Comparison of ENCODE assay signal across 17 mouse cellular contexts in the genomic region with DNA sequence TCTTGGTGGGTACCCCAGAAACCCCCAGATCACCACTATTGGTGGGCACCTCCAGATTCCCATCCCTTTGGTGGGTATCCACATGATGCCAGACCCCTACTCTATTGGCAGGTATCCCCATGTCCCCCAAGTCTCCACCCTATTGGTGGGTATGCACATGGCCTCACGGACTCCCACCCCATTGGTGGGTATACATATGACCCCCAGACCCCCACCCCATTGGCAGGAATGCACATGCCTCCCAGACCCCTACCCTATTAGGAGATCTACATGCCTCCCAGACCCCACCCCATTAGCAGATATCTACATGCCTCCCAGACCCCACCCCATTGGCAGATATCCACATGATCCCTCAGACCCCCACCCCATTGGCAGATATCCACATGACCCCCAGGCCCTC. TPM values are rescaled to one million over a fixed set of nuclear protein-coding genes. Genes with fewer than 3 reads are reported as not detected.
DNase-seq lines count a peak whose midpoint lies in the region; ATAC-seq and TF ChIP-seq lines count a peak whose summit lies in the region.
"Had no signal": no experiment of that assay in that cellular context is flagged by ENCODE, and none has a peak within 500 bp of the region (broad histone marks: within the 10 kb centered on the region; RNA-seq: fewer than 3 reads in every experiment).

No protein-coding gene starts in this region.

- no peak overlapping the region for H3K4me3 ChIP-seq in embryonic facial prominence, embryonic 15.5 days (replicated peaks)
- no peak overlapping the region for H3K4me3 ChIP-seq in embryonic facial prominence, embryonic 10.5 days
- H3K4me3 ChIP-seq in heart, embryonic 13.5 days = no peak overlapping the region
- H3K4me3 ChIP-seq in heart, adult 2 months = no peak overlapping the region
- H3K4me3 ChIP-seq in limb, embryonic 11.5 days (ENCODE audit: low read depth, low read length) = no peak overlapping the region
- H3K4me3 ChIP-seq in limb, embryonic 10.5 days = no peak overlapping the region
- H3K4me3 ChIP-seq in limb, embryonic 15.5 days = no peak overlapping the region
- H3K4me3 ChIP-seq: liver, embryonic 13.5 days; lung, embryonic 15.5 days; neural tube, embryonic 13.5 days had no signal

- intact Hi-C loops in heart, adult 2 months (cut with DNase I) = no loop called here

- H3K9ac ChIP-seq in embryonic facial prominence, embryonic 15.5 days = no peak overlapping the region
- no peak overlapping the region for H3K9ac ChIP-seq in heart, embryonic 13.5 days
- H3K9ac ChIP-seq in heart, adult 2 months (ENCODE audit: low read depth, low read length) = no peak overlapping the region
- no peak overlapping the region for H3K9ac ChIP-seq in limb, embryonic 11.5 days (ENCODE audit: low read length)
- H3K9ac ChIP-seq in limb, embryonic 15.5 days = no peak overlapping the region
- H3K9ac ChIP-seq: liver, embryonic 13.5 days; lung, embryonic 15.5 days; neural tube, embryonic 13.5 days had no signal

- WGBS in embryonic facial prominence, embryonic 15.5 days = 96% methylated on average over 1 of the region's 1 CpGs
- WGBS in embryonic facial prominence, embryonic 10.5 days = 88% methylated on average over 1 of the region's 1 CpGs
- 100% methylated on average over 1 of the region's 1 CpGs for WGBS in heart, embryonic 13.5 days
- WGBS in heart, adult 2 months = 92% methylated on average over 1 of the region's 1 CpGs
- WGBS in limb, embryonic 11.5 days = 100% methylated on average over 1 of the region's 1 CpGs
- 92% methylated on average over 1 of the region's 1 CpGs for WGBS in limb, embryonic 10.5 days
- 94% methylated on average over 1 of the region's 1 CpGs for WGBS in limb, embryonic 15.5 days

- TF ChIP-seq EP300 in heart, adult 2 months (IDR thresholded peaks at IDR 0.05; ENCODE audit: insufficient read depth, low read depth, low read length) = no peak

- no peak overlapping the region for H3K4me2 ChIP-seq in embryonic facial prominence, embryonic 15.5 days (replicated peaks)
- H3K4me2 ChIP-seq in heart, embryonic 13.5 days = no peak overlapping the region
- no peak overlapping the region for H3K4me2 ChIP-seq in limb, embryonic 11.5 days (ENCODE audit: low read depth, severe bottlenecking)
- H3K4me2 ChIP-seq in limb, embryonic 15.5 days = no peak overlapping the region
- H3K4me2 ChIP-seq: liver, embryonic 13.5 days; lung, embryonic 15.5 days; neural tube, embryonic 13.5 days had no signal

- no peak for TF ChIP-seq POLR2A in heart, adult 2 months (IDR thresholded peaks at IDR 0.05; ENCODE audit: insufficient read depth, low read depth, low read length)

- H3K9me3 ChIP-seq in embryonic facial prominence, embryonic 15.5 days (replicated peaks) = no peaks in the 10 kb centered on the region
- no peaks in the 10 kb centered on the region for H3K9me3 ChIP-seq in embryonic facial prominence, embryonic 10.5 days
- no peaks in the 10 kb centered on the region for H3K9me3 ChIP-seq in heart, embryonic 13.5 days
- H3K9me3 ChIP-seq in limb, embryonic 11.5 days (ENCODE audit: control insufficient read depth, low read length) = no peaks in the 10 kb centered on the region
- no peaks in the 10 kb centered on the region for H3K9me3 ChIP-seq in limb, embryonic 10.5 days (replicated peaks)
- no peaks in the 10 kb centered on the region for H3K9me3 ChIP-seq in limb, embryonic 15.5 days
- H3K9me3 ChIP-seq: liver, embryonic 13.5 days; lung, embryonic 15.5 days; neural tube, embryonic 13.5 days had no signal

- peak; percentile 27; the same call in 1 of the 2 replicates for ATAC-seq in embryonic facial prominence, embryonic 15.5 days (ENCODE audit: insufficient number of reproducible peaks, low FRiP score, low TSS enrichment, low read depth)
- 0 out of 2 replicates have a peak, but pooled peaks have one; percentile 7 for ATAC-seq in heart, embryonic 13.5 days (ENCODE audit: extremely low read depth, insufficient number of reproducible peaks, low FRiP score, low TSS enrichment)
- 0 out of 2 replicates have a peak, but pooled peaks have one; percentile 7 for ATAC-seq in limb, embryonic 11.5 days (ENCODE audit: insufficient number of reproducible peaks, low FRiP score, low TSS enrichment, low read depth)
- 0 out of 2 replicates have a peak, but pooled peaks have one; percentile 15 for ATAC-seq in limb, embryonic 15.5 days (ENCODE audit: insufficient number of reproducible peaks, low FRiP score, low TSS enrichment, low read depth)

- TF ChIP-seq CTCF in heart, adult 2 months (IDR thresholded peaks at IDR 0.05) = no peak

- H3K27me3 ChIP-seq in embryonic facial prominence, embryonic 15.5 days = no peaks in the 10 kb centered on the region
- no peaks in the 10 kb centered on the region for H3K27me3 ChIP-seq in embryonic facial prominence, embryonic 10.5 days (replicated peaks; ENCODE audit: low read depth, poor library complexity, severe bottlenecking)
- no peaks in the 10 kb centered on the region for H3K27me3 ChIP-seq in heart, embryonic 13.5 days (replicated peaks)
- no peaks in the 10 kb centered on the region for H3K27me3 ChIP-seq in heart, adult 2 months (ENCODE audit: control insufficient read depth, insufficient read depth, low read length)
- no peaks in the 10 kb centered on the region for H3K27me3 ChIP-seq in limb, embryonic 11.5 days (ENCODE audit: control insufficient read depth, insufficient read depth, low read length)
- H3K27me3 ChIP-seq in limb, embryonic 10.5 days (ENCODE audit: low read depth, poor library complexity, severe bottlenecking) = no peaks in the 10 kb centered on the region
- H3K27me3 ChIP-seq in limb, embryonic 15.5 days = no peaks in the 10 kb centered on the region
- H3K27me3 ChIP-seq: liver, embryonic 13.5 days; lung, embryonic 15.5 days; neural tube, embryonic 13.5 days had no signal

- H3K27ac ChIP-seq in embryonic facial prominence, embryonic 15.5 days (replicated peaks) = no peak overlapping the region
- no peak overlapping the region for H3K27ac ChIP-seq in embryonic facial prominence, embryonic 10.5 days (replicated peaks)
- H3K27ac ChIP-seq in heart, embryonic 13.5 days (replicated peaks) = no peak overlapping the region
- no peak overlapping the region for H3K27ac ChIP-seq in heart, adult 2 months
- no peak overlapping the region for H3K27ac ChIP-seq in limb, embryonic 11.5 days (replicated peaks; ENCODE audit: low read depth, low read length)
- no peak overlapping the region for H3K27ac ChIP-seq in limb, embryonic 10.5 days
- no peak overlapping the region for H3K27ac ChIP-seq in limb, embryonic 15.5 days
- H3K27ac ChIP-seq: liver, embryonic 13.5 days; lung, embryonic 15.5 days; macrophage; neural tube, embryonic 13.5 days had no signal

- DNase-seq in embryonic facial prominence, embryonic 10.5 days (ENCODE audit: low spot score) = no peak
- DNase-seq in heart, adult 2 months = no peak
- no peak for DNase-seq in limb, embryonic 11.5 days (ENCODE audit: low spot score)
- DNase-seq in limb, embryonic 10.5 days (ENCODE audit: low spot score) = no peak
- DNase-seq in ovary, postnatal 10 days (ENCODE audit: low spot score) = no peak
- DNase-seq: cerebellum, adult 8-10 months; gastrocnemius, adult 2 months; kidney, adult 9 months; liver, embryonic 13.5 days; right cerebral cortex, postnatal 25 days; thymus, postnatal 14 days had no signal

- peaks cover 97% of the 10 kb centered on the region for H3K4me1 ChIP-seq in embryonic facial prominence, embryonic 15.5 days
- peaks cover 78% of the 10 kb centered on the region for H3K4me1 ChIP-seq in embryonic facial prominence, embryonic 10.5 days
- peaks cover 100% of the 10 kb centered on the region for H3K4me1 ChIP-seq in heart, embryonic 13.5 days
- peaks cover 42% of the 10 kb centered on the region for H3K4me1 ChIP-seq in heart, adult 2 months (ENCODE audit: control insufficient read depth, insufficient read depth, low read length)
- H3K4me1 ChIP-seq in limb, embryonic 11.5 days (ENCODE audit: control insufficient read depth, insufficient read depth, low read length) = peaks cover 16% of the 10 kb centered on the region
- H3K4me1 ChIP-seq in limb, embryonic 10.5 days = peaks cover 68% of the 10 kb centered on the region
- H3K4me1 ChIP-seq in limb, embryonic 15.5 days = peaks cover 87% of the 10 kb centered on the region

- peaks cover 17% of the 10 kb centered on the region for H3K79me2 ChIP-seq in heart, adult 2 months (replicated peaks; ENCODE audit: control insufficient read depth, insufficient read depth, low read length)

- peaks cover 16% of the 10 kb centered on the region for H3K36me3 ChIP-seq in embryonic facial prominence, embryonic 15.5 days
- peaks cover 97% of the 10 kb centered on the region for H3K36me3 ChIP-seq in embryonic facial prominence, embryonic 10.5 days (replicated peaks)
- peaks cover 58% of the 10 kb centered on the region for H3K36me3 ChIP-seq in heart, embryonic 13.5 days
- peaks cover 70% of the 10 kb centered on the region for H3K36me3 ChIP-seq in heart, adult 2 months (ENCODE audit: control insufficient read depth, insufficient read depth, low read length)
- peaks cover 4% of the 10 kb centered on the region for H3K36me3 ChIP-seq in limb, embryonic 11.5 days (ENCODE audit: control insufficient read depth, insufficient read depth, low read length)
- peaks cover 99% of the 10 kb centered on the region for H3K36me3 ChIP-seq in limb, embryonic 10.5 days
- peaks cover 44% of the 10 kb centered on the region for H3K36me3 ChIP-seq in limb, embryonic 15.5 days

RNA-seq across cellular contexts. Expression of a gene that starts 6.8 kb away (rescaled TPM):
- polyA plus RNA-seq in embryonic facial prominence, embryonic 15.5 days (2015; fragmentation: Nextera tagmentation; extraction: Ambion mirVana) = 26.0 and 38.6 TPM in 2 replicates
- polyA plus RNA-seq in embryonic facial prominence, embryonic 10.5 days (2016; fragmentation: Nextera tagmentation; extraction: Ambion mirVana) = 11.9 and 14.6 TPM in 2 replicates
- polyA plus RNA-seq in heart, embryonic 13.5 days (2015; fragmentation: Nextera tagmentation; extraction: Ambion mirVana) = 16.0 and 26.6 TPM in 2 replicates
- total RNA-seq in heart, adult 2 months (2021) = 1 to 10 TPM; 1.6 to 1.8 TPM
- polyA plus RNA-seq in heart, adult 2 months (2012; rRNA removed) = 0.12 TPM in 1 of 2 replicates, not detected in the other
- polyA plus RNA-seq in limb, embryonic 11.5 days (2014; fragmentation: Nextera tagmentation; extraction: Ambion mirVana) = 8.6 and 13.0 TPM in 2 replicates
- 14.9 and 15.2 TPM in 2 replicates for polyA plus RNA-seq in limb, embryonic 10.5 days (2016; fragmentation: Nextera tagmentation; extraction: Ambion mirVana)
- 28.5 and 42.0 TPM in 2 replicates for polyA plus RNA-seq in limb, embryonic 15.5 days (2015; fragmentation: Nextera tagmentation; extraction: Ambion mirVana)

RNA-seq across cellular contexts. Expression of a gene that starts 55.6 kb away (rescaled TPM):
- 2,102 and 2,156 TPM in 2 replicates for polyA plus RNA-seq in embryonic facial prominence, embryonic 15.5 days (2015; fragmentation: Nextera tagmentation; extraction: Ambion mirVana)
- 1,270 and 1,303 TPM in 2 replicates for polyA plus RNA-seq in embryonic facial prominence, embryonic 10.5 days (2016; fragmentation: Nextera tagmentation; extraction: Ambion mirVana)
- 1,244 and 1,252 TPM in 2 replicates for polyA plus RNA-seq in heart, embryonic 13.5 days (2015; fragmentation: Nextera tagmentation; extraction: Ambion mirVana)
- total RNA-seq in heart, adult 2 months (2021) = 1,000 to 10,000 TPM; 1,140 to 1,235 TPM
- polyA plus RNA-seq in heart, adult 2 months (2012; rRNA removed) = 1,079 and 1,189 TPM in 2 replicates
- polyA plus RNA-seq in limb, embryonic 11.5 days (2014; fragmentation: Nextera tagmentation; extraction: Ambion mirVana) = 1,406 and 1,468 TPM in 2 replicates
- 1,045 and 1,269 TPM in 2 replicates for polyA plus RNA-seq in limb, embryonic 10.5 days (2016; fragmentation: Nextera tagmentation; extraction: Ambion mirVana)
- polyA plus RNA-seq in limb, embryonic 15.5 days (2015; fragmentation: Nextera tagmentation; extraction: Ambion mirVana) = 2,137 and 2,166 TPM in 2 replicates
